Mouse (Mus musculus) heart, postnatal 36 days (tissue): ENCODE data around the gene Rps21. TPM values are rescaled to one million over a fixed set of nuclear protein-coding genes. Genes with fewer than 3 reads are reported as not detected.

Experiments
- DNase-seq, 2 experiments: peaks; one replicate each; pipeline ENCODE4 v3.0.0; 2021 to 2022
- intact Hi-C: fragments of 180-260 bp; cut with DNase I; formaldehyde crosslinking; loops from one replicate; pipeline ENCODE4 v1.15.1; 2025
- total RNA-seq, 2 experiments: library from RNA; stranded (reverse); gene quantifications; 2 replicates each; pipeline ENCODE4 v1.2.3; 2021

The Rps21 gene
- total RNA-seq, 2 experiments from 2014 or later: 500 to 574 TPM

GRCm38 (mm10) chr2:180276385-180276784 lies 19.2 kb downstream of the Rps21 start:
- DNase-seq: no peak
- intact Hi-C loops: loop anchor here (2.0 to 10.0 kb wide), 3 partner anchors 156 to 428 kb away; partner anchors contain the start of gene Dido1

- DNase-seq: no peak
- intact Hi-C loops: loop anchor here (2.0 to 10.0 kb wide), 3 partner anchors 156 to 428 kb away; partner anchors contain the start of gene Dido1
Measured at GRCm38 (mm10) chr2:180276851-180277259, 19.7 kb downstream of the Rps21 start.

- intact Hi-C loops: loop anchor here (2.0 to 10.0 kb wide), 3 partner anchors 155 to 427 kb away; partner anchors contain the start of gene Dido1
- no peak for DNase-seq
Measured at GRCm38 (mm10) chr2:180277773-180278320, 20.7 kb downstream of the Rps21 start.

- intact Hi-C loops: loop anchor here (5.0 to 10.0 kb wide), 2 partner anchors 298 to 425 kb away; partner anchors contain the start of gene Dido1
Measured at GRCm38 (mm10) chr2:180279321-180279720, 22.1 kb downstream of the Rps21 start.

GRCm38 (mm10) chr2:180288966-180289365 lies 31.8 kb downstream of the Rps21 start:
- intact Hi-C loops: no loop called here
- DNase-seq: no peak

More at GRCm38 (mm10) chr2:180279321-180279720, 22.1 kb downstream of the Rps21 start:
- no peak for DNase-seq

GRCm38 (mm10) chr2:180289440-180290108 lies 32.4 kb downstream of the Rps21 start, which contains the start of gene Rbbp8nl:
Gene Rbbp8nl, minus strand, starts transcription at chr2:180289879.
- intact Hi-C loops: no loop called here
- no peak for DNase-seq

GRCm38 (mm10) chr2:180290503-180290902 lies 33.3 kb downstream of the Rps21 start:
- DNase-seq: no peak
- intact Hi-C loops: no loop called here

GRCm38 (mm10) chr2:180291566-180291965 lies 34.4 kb downstream of the Rps21 start:
- no peak for DNase-seq
- intact Hi-C loops: no loop called here

GRCm38 (mm10) chr2:180292026-180292425 lies 34.8 kb downstream of the Rps21 start:
- peak in 1 of 2 experiments; percentile 24 for DNase-seq
- intact Hi-C loops: no loop called here

- intact Hi-C loops: no loop called here
- no peak for DNase-seq
Measured at GRCm38 (mm10) chr2:180292906-180293305, 35.7 kb downstream of the Rps21 start.

GRCm38 (mm10) chr2:180300252-180300651 lies 43.1 kb downstream of the Rps21 start:
- DNase-seq: no peak
- intact Hi-C loops: no loop called here

GRCm38 (mm10) chr2:180300771-180301170 lies 43.6 kb downstream of the Rps21 start:
- no peak for DNase-seq
- intact Hi-C loops: no loop called here

- intact Hi-C loops: no loop called here
Measured at GRCm38 (mm10) chr2:180302201-180302600, 45.0 kb downstream of the Rps21 start.

GRCm38 (mm10) chr2:180303468-180303867 lies 46.3 kb downstream of the Rps21 start:
- intact Hi-C loops: no loop called here
- DNase-seq: no peak

More at GRCm38 (mm10) chr2:180302201-180302600, 45.0 kb downstream of the Rps21 start:
- no peak for DNase-seq

GRCm38 (mm10) chr2:180304554-180304953 lies 47.4 kb downstream of the Rps21 start:
- no peak for DNase-seq
- intact Hi-C loops: no loop called here

GRCm38 (mm10) chr2:180305490-180305889 lies 48.3 kb downstream of the Rps21 start:
- intact Hi-C loops: no loop called here

GRCm38 (mm10) chr2:180306009-180306408 lies 48.8 kb downstream of the Rps21 start:
- no peak for DNase-seq
- intact Hi-C loops: no loop called here

More at GRCm38 (mm10) chr2:180305490-180305889, 48.3 kb downstream of the Rps21 start:
- no peak for DNase-seq

- intact Hi-C loops: no loop called here
- DNase-seq: peak; percentile 53 to 66
Measured at GRCm38 (mm10) chr2:180306423-180307168, 49.4 kb downstream of the Rps21 start.

- no peak for DNase-seq
- intact Hi-C loops: no loop called here
Measured at GRCm38 (mm10) chr2:180307680-180308079, 50.5 kb downstream of the Rps21 start.
